Comparison of ENCODE assay signal across 12 mouse cellular contexts in the genomic region with DNA sequence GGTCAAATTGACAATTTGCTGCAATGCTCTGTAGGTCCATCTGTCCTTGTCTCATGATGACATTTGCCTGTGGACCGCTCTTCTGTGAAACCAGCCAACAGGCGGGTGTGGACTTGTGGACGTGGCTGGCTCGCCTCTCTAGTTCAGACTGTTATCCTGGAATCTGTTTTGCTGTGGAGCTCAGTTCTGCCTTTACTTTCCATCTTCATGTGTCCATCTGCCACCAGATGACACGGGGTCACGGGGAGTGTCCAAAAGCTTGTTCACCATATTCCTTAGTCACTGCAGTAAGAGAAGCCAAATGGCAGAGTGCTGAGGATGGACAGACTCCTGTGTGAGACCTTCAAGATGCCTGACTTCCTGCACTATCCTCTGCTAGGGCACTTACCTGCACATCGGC.
"Had no signal": no experiment of that assay in that cellular context is flagged by ENCODE, and none has a peak within 500 bp of the region (broad histone marks: within the 10 kb centered on the region; RNA-seq: fewer than 3 reads in every experiment).

No protein-coding gene starts in this region.

- H3K4me2 ChIP-seq: limb, embryonic 12.5 days; liver, embryonic 13.5 days; lung, embryonic 15.5 days; neural tube, embryonic 12.5 days had no signal

- H3K36me3 ChIP-seq: limb, embryonic 12.5 days; neural tube, embryonic 12.5 days had no signal

- H3K9ac ChIP-seq: limb, embryonic 12.5 days; liver, embryonic 13.5 days; liver, postnatal 0 days; lung, embryonic 15.5 days; neural tube, embryonic 12.5 days had no signal

- H3K27ac ChIP-seq: kidney, postnatal 0 days; limb, embryonic 12.5 days; liver, embryonic 13.5 days; lung, embryonic 15.5 days; neural tube, embryonic 12.5 days; stomach, postnatal 0 days had no signal

- H3K4me1 ChIP-seq: lung, embryonic 15.5 days had no signal

- DNase-seq: kidney, adult 9 months; kidney, postnatal 36 days; layer of hippocampus, adult 9-11 months; layer of hippocampus, postnatal 36 days; liver; liver, embryonic 13.5 days; liver, postnatal 0 days had no signal

- H3K27me3 ChIP-seq: limb, embryonic 12.5 days; liver, embryonic 13.5 days; lung, embryonic 15.5 days; neural tube, embryonic 12.5 days had no signal

- H3K4me3 ChIP-seq: limb, embryonic 12.5 days; liver, embryonic 13.5 days; lung, embryonic 15.5 days; neural tube, embryonic 12.5 days had no signal

- H3K9me3 ChIP-seq: limb, embryonic 12.5 days; liver, embryonic 13.5 days; lung, embryonic 15.5 days; neural tube, embryonic 12.5 days had no signal
